Mouse (Mus musculus) erythroblast, adult 5-6 weeks (primary cell): ENCODE measurements at regions not wholly inside any gene's neighbourhood (a gene's known extent, or its start where the extent isn't known, plus 50 kb on each side); places are given as distances from the start of the nearest gene placed in this dataset.

ENCODE experiments used
- ATAC-seq: replicated peaks from 2 replicates; pipeline ENCODE4 v1.8.0; 2016; ENCODE audit warnings: moderate number of reproducible peaks, mild to moderate bottlenecking, moderate TSS enrichment, inconsistent platforms; ENCODE audit not compliant: poor library complexity, low FRiP score, severe bottlenecking

DNA sequence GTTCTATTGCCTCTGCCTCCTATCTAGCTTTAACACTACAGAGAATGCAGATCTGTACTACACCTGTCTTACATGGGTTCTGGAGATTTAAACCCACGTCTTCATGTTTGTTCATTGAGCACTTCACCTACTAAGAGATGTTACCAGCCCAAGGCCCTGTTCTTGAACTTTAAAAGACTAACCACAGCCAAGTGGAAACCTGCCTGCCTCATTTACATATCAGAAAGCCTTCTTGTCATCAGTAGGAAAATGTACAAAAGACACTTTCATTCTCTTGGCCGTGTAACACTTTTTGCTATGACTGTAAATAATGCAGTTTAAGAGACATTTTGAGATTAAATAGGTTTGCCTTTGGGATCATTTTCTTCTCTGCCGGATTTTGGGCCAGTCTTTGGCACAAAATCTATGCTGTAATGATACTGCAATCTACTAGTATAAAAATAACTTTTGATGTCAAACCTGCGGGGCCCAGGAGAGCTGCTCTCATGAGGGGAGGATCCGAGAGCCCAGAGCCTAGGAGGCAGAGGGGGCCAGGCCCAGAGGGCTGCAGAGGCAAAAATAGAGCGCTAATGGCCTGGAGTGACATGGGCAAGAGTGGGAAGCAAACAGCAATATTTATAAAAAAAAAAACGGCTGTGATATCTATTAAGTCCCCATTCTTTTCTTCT, 318.4 kb upstream of the Myo3a start:
- no peak for ATAC-seq

DNA sequence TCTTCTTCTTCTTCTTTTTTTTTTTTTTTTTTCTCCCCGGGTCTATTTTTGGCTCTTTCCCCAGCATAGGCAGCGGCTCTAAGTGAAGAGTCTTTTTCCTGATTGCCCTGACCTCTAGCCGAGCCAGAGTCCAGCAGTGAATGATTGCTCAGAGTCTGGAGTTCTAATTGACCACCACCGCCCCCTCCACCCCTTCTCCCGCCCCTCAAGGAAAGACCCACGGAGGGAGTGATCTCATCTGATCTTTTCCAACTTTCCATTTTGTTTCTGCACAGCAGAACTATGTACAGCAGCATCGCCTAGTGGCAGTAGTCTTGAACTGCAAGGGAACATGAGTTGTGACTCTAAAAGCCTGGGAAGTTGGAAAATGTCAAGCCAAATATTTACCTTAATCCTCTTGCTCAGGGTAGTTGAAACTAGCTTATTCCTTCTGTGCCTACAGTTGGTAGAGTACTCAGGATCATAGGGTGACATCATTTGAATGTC, 317.8 kb upstream of the Myo3a start:
- no peak for ATAC-seq

DNA sequence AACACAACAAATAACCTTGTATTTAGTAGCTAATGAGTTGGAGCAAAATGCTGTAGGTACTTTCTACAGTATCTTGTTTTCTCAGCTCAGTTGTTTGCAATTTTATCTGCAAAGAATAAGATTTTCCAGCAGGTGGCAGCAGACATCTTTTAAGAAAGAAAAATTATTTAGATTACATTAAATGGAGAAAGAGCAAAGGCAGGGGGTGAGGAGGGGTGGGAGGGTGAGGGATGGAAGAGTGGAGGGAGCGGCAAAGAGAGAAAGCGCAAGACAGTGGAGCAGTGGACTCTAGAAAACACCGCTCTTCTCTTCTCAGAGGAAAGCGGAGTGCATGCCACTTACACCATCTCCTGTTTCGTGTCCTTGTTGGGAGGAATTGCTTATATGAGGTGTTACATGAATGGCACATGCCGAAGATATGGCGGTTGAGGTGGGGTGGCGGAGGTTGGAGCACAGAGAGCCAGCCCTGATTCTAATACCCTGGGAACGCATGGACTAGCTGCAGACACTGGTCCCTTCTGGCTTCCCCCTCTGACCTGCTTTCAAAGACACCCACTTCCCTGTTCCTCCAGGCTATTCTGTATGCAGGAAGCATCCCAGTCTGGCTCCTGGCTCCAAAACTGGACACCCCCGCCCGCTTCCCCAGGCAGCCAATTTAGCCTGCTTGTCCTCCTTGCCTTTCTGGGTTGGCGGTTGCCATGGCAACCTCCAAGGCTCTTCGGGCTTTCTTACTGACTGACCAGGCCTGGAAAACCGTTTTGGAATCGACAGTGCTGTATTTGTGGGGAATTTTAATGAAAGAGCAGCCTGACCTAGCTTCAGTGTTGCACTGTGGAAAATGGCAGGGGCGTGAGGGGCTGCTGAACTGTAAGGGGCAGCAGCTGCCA, 309.3 kb upstream of the Myo3a start:
- ATAC-seq = no peak

DNA sequence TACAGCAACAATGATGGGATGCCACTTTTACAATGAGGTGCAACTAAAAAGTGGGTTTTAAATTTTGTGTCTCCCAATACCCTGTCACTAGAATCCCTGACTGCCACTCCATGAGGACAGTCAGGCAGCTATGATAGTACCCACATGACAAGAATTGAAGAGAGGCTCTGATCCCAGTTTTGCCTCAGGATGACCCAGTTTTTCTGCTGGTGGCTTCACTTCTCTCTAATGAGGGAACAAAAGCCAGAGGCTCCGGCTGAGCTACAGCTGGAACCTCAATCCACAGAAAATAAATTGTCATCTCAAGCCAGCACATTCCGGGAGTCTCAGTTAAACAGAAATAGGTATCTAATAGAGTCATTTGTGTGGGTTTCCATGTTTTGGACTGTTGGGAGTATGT, 308.2 kb upstream of the Myo3a start:
- no peak for ATAC-seq

DNA sequence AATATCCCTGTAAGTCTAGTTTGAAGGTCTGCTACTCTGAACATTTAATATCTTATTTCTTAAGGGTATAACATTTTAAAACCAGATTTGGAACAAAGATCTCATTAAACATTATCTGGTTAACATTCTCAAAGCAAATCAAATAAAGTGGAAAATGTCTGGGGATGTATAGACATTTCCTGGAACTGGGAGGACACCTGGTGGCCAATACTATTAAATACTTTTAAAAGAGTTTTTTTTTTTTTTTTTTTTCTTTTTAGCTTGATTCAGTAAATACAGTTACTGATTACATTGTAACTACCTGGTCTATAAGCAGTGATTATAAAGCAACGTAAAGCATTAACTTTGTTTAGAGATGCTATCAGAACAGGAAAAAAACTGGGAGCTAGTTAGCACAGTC, 299.6 kb upstream of the Myo3a start:
- ATAC-seq = no peak

- ATAC-seq = no peak
These were observed 287.3 kb upstream of the Myo3a start for GRCm38 (mm10) chr2:21939993-21940392.

GRCm38 (mm10) chr2:21940797-21941487, 286.4 kb upstream of the Myo3a start:
- ATAC-seq = no peak

- no peak for ATAC-seq
These were observed 285.8 kb upstream of the Myo3a start for GRCm38 (mm10) chr2:21941488-21942000.

GRCm38 (mm10) chr2:21943676-21944075, 283.6 kb upstream of the Myo3a start:
- ATAC-seq = no peak

- ATAC-seq = no peak
These were observed 280.8 kb upstream of the Myo3a start for GRCm38 (mm10) chr2:21946484-21946883.

DNA sequence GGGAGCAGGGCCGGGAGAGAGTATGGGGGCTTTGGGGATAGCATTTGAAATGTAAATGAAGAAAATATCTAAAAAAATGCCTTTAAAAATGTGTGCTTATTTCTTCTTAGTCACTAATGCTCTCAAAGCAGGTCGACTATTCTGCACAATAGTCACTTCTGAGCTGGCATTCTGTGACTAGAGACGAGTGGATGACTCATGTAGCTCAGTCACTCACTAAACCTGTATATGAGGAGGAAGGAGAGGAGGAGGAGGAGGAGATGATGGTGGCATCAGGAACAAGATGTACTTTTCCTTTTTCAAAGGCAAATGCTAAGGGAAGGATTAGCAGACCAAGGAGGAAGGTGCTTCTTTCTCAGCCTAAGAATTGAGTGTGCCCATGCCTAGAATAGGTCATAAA, 276.0 kb upstream of the Myo3a start:
- no peak for ATAC-seq

- no peak for ATAC-seq
These were observed 271.0 kb upstream of the Myo3a start for GRCm38 (mm10) chr2:21956112-21956963.

DNA sequence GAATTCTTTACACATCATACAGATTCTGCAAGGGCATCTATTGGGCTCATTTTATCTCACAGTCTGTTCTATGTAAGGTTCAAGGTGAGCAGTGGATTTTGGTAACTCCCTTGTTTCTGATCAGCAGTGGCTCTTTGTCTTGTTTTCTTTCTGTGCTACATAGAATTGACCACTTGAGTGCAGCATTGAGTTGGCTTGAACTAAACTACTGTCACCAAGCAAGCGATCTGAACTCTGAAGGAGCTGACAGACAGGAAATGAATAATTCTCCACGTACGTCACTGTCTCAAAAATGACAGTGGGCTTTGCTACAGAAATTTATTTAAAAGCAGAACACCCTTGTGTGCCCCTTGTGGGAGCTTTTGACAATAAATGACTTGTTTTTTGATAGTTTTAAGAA, 268.9 kb upstream of the Myo3a start:
- ATAC-seq = no peak

DNA sequence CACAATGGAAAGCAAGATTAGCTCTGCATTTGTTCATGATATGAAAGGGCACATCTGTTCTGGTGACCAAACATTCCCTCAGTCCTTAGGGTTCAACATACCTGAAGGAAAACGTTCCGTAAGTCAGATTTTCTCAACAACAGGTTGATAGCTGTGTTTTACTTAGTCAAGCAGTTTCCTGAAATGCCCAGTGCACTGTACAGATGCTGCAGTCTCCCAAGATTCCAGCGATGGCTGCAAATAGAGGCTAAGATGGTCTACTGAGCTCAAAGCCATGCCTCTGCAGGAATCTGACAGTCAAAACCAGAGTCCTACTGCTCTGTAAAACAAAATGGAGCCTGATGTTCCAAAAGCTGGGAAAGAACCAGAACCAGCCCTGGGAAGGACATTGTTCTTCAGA, 268.5 kb upstream of the Myo3a start:
- ATAC-seq = no peak

- no peak for ATAC-seq
These were observed 263.8 kb upstream of the Myo3a start for GRCm38 (mm10) chr2:21963343-21964026.

GRCm38 (mm10) chr2:21964027-21964605, 263.2 kb upstream of the Myo3a start:
- ATAC-seq = peak; percentile 69

DNA sequence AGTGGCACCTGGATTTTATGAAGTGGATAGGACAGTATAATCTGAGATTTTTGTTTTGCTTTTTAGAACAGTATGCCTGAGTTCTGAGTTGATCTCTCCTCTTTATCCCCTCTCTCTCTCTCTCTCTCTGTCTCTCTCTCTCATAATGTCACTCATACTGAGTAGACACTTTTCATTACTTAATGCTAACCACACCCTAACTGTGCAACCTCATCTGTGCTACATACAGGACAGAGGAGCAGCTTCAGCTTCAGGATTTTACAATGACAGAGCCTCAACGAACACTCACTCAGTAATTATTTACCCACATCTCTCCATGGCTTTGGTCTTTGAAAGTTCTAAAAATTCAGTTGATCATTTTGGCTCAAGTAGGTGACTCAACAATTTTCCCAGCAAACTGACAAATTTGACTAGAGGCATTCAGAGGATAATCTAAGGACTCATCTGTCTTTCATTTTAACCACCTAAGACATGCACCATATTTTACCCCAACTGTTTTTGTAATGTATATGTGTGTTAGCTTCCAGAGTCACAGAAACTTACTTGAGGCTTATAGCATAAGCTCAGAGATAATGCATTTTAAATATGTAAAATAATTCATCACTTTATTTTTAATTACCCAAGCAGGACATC, 256.4 kb upstream of the Myo3a start:
- ATAC-seq = no peak

DNA sequence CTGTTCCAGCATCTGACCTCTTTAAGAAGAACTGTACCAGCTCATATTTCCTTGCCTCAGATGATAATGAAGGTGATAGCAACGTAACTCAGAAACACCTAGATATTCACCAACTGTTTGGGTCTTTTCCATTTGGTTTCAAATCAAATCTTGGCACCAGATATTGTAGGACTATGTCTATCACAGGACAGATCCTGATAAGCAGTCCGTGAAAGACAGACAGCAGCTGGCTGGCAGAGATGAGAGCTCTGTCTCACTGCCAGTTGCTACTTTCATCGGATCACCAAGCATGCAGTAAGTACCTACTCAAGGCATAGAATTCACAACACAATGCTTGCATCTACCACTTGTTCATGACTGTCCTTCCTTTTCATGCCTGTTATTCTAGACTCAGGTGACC, 252.7 kb upstream of the Myo3a start:
- ATAC-seq = no peak
